Mouse (Mus musculus) embryonic facial prominence, embryonic 11.5 days (tissue): ENCODE data around the gene Alyref2. TPM values are rescaled to one million over a fixed set of nuclear protein-coding genes. Genes with fewer than 3 reads are reported as not detected.

Experiments used
- ATAC-seq: fragments of 200-750 bp; cut with Nextera tagmentation; replicated peaks from 2 replicates; pipeline ENCODE4 v1.8.0; 2017; ENCODE audit warnings: low read depth; ENCODE audit not compliant: insufficient number of reproducible peaks, low FRiP score, low TSS enrichment
- DNase-seq: peaks from one replicate; pipeline ENCODE4 v3.0.0-alpha.2; 2015; ENCODE audit warnings: low spot score
- H3K27ac ChIP-seq: fragments of 300-500 bp; sonication (generic); replicated peaks from 2 replicates; pipeline ENCODE4 v1.5.1; 2014; ENCODE audit warnings: mild to moderate bottlenecking, low read depth, low read length, control low read depth
- H3K27me3 ChIP-seq: fragments of 300-500 bp; sonication (generic); 2 replicates; pipeline ENCODE4 v1.6.1; 2014; ENCODE audit warnings: mild to moderate bottlenecking, low read length, moderate library complexity, mixed read lengths; ENCODE audit not compliant: control insufficient read depth, insufficient read depth
- H3K36me3 ChIP-seq: fragments of 300-500 bp; sonication (generic); replicated peaks from 2 replicates; pipeline ENCODE4 v1.6.1; 2014; ENCODE audit warnings: low read depth, mild to moderate bottlenecking, low read length, moderate library complexity, mixed read lengths; ENCODE audit not compliant: control insufficient read depth, insufficient read depth
- H3K4me1 ChIP-seq: fragments of 300-500 bp; sonication (generic); 2 replicates; pipeline ENCODE4 v1.6.1; 2014; ENCODE audit warnings: low read length, mixed read lengths; ENCODE audit not compliant: control insufficient read depth, insufficient read depth
- H3K4me2 ChIP-seq: fragments of 300-500 bp; sonication (generic); 2 replicates; pipeline ENCODE4 v1.6.1; 2014; ENCODE audit warnings: low read depth, mild to moderate bottlenecking, control low read depth, low read length, moderate library complexity
- H3K4me3 ChIP-seq: fragments of 300-500 bp; sonication (generic); 2 replicates; pipeline ENCODE4 v1.5.1; 2014; ENCODE audit warnings: low read depth, low read length, control low read depth
- H3K9ac ChIP-seq: fragments of 300-500 bp; sonication (generic); replicated peaks from 2 replicates; pipeline ENCODE4 v1.6.1; 2014; ENCODE audit warnings: mild to moderate bottlenecking, control low read depth, low read length
- H3K9me3 ChIP-seq: fragments of 300-500 bp; sonication (generic); replicated peaks from 2 replicates; pipeline ENCODE4 v1.6.1; 2016; ENCODE audit warnings: mild to moderate bottlenecking, low read length, inconsistent platforms, mixed read lengths; ENCODE audit not compliant: control insufficient read depth
- WGBS: fragments of 180-500 bp; shearing (Covaris S2); extraction: QIAGEN DNeasy Blood & Tissue Kit; methylation state at CpG from one replicate; pipeline ENCODE4 v1.1.7; 2014; 5-methylcytosine and 5-hydroxymethylcytosine counted together
- polyA plus RNA-seq: library from polyadenylated mRNA; unstranded; fragments of >200 nt; fragmentation: Nextera tagmentation; extraction: Ambion mirVana; gene quantifications from 2 replicates; pipeline ENCODE4 v1.2.1, GENCODE M21; 2014

Gene Alyref2
- polyA plus RNA-seq, 1 experiment from 2014 or later, result 10.7 TPM

- no peak for ATAC-seq
- Histone ChIP-seq H3K4me2 (no peak overlapping the region), H3K9me3 (no peaks in the 10 kb centered on the region), H3K27ac (no peak overlapping the region), H3K27me3 (no peaks in the 10 kb centered on the region), H3K4me3 (no peak overlapping the region), H3K9ac (no peak overlapping the region), H3K36me3 (no peaks in the 10 kb centered on the region), H3K4me1 (no peaks in the 10 kb centered on the region)
- WGBS, result 66% methylated on average over 2 of the region's 2 CpGs
- no peak for DNase-seq
These were observed 29.6 kb downstream of the Alyref2 start for GRCm38 (mm10) chr1:171532830-171533229.

DNA sequence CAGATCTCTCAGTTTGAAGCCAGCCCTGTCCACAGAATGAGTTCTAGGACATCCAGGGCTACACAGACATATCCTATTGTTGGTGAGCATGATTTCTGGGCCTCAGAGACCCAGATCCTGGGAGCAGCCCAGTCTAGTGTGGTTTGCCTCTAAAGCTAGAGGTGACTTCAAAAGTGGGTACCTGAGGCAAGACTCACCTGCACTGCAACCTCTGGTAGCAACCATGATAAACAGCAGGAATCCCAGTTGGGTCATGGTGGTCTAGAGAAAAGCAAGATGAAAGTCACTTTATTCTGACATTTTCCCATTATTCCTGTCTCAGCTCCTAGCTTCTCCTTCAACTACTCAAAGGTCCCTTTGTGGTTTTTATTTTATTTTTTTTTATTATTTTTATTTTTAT lies 31.3 kb downstream of the Alyref2 start:
- no peak for ATAC-seq
- H3K27me3 ChIP-seq, result no peaks in the 10 kb centered on the region
- H3K4me1 ChIP-seq, result no peaks in the 10 kb centered on the region
- H3K9ac ChIP-seq, result no peak overlapping the region
- H3K9me3 ChIP-seq, result no peaks in the 10 kb centered on the region
- no peak overlapping the region for H3K4me2 ChIP-seq
- no peak overlapping the region for H3K27ac ChIP-seq
- no peak for DNase-seq
- no peak overlapping the region for H3K4me3 ChIP-seq
- no peaks in the 10 kb centered on the region for H3K36me3 ChIP-seq

DNA sequence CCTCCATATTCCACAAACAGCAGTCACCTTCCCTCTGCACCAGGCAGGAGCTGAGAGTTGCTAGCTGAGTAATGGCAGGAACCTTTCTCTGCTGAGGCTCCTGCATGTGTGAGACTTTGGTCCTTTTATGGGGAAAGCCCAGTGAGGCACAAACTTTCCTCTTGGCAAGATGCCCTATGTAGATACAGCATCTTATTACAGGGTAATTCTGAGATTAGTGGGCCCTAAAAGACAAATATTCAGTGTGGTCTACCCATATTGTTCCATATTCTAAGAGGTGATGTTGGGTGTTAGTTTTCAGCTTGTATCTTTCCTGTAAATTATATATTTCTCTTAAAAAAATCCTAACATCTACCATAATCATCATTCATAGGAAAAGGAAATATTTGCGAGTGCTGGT lies 31.9 kb downstream of the Alyref2 start, which contains the start of gene Itln1:
Gene Itln1, minus strand, starts transcription at position 101 of the 400 bp plus-strand sequence.
- WGBS, result 96% methylated on average over 1 of the region's 1 CpGs
- no peak within 1 kb of the TSS for H3K4me3 ChIP-seq
- ATAC-seq (no peak), DNase-seq (no peak)
- no peaks in the 10 kb centered on the region for H3K4me1 ChIP-seq
- no peaks in the 10 kb centered on the region for H3K36me3 ChIP-seq
- H3K4me2 ChIP-seq, result no peak within 1 kb of the TSS
- no peaks in the 10 kb centered on the region for H3K9me3 ChIP-seq
- no peak within 1 kb of the TSS for H3K9ac ChIP-seq
- no peaks in the 10 kb centered on the region for H3K27me3 ChIP-seq
- H3K27ac ChIP-seq, result no peak within 1 kb of the TSS

DNA sequence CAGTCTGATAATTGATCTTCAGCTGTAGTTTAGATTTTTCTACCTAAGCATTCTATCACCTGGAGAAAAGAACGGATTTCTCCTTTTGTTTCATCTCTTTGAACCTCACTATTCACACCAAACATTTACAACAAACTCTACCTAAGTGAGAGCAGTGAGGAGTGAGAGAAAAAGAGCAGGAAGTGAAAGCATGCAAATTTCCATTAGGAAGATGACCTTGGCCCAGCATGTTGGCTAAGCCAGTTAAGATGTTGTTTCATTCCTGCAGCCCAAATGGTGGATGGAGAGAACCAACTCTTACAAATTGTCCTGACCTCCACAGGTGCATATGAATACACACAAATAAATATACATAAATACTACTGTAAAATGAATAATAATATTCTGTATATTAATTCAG lies 37.4 kb downstream of the Alyref2 start:
- WGBS, result 84% methylated on average over 1 of the region's 1 CpGs
- Histone ChIP-seq H3K27me3 (no peaks in the 10 kb centered on the region), H3K4me2 (no peak overlapping the region), H3K9me3 (no peaks in the 10 kb centered on the region), H3K4me1 (no peaks in the 10 kb centered on the region), H3K27ac (no peak overlapping the region), H3K36me3 (no peaks in the 10 kb centered on the region), H3K4me3 (no peak overlapping the region), H3K9ac (no peak overlapping the region)
- ATAC-seq, result no peak
- DNase-seq, result no peak

GRCm38 (mm10) chr1:171551326-171551725 lies 48.0 kb downstream of the Alyref2 start:
- no peaks in the 10 kb centered on the region for H3K27me3 ChIP-seq
- H3K4me1 ChIP-seq, result no peaks in the 10 kb centered on the region
- H3K9me3 ChIP-seq, result no peaks in the 10 kb centered on the region
- H3K4me2 ChIP-seq, result no peak overlapping the region
- H3K27ac ChIP-seq, result no peak overlapping the region
- H3K36me3 ChIP-seq, result no peaks in the 10 kb centered on the region
- DNase-seq (no peak), ATAC-seq (no peak)
- no peak overlapping the region for H3K4me3 ChIP-seq
- 82% methylated on average over 7 of the region's 7 CpGs for WGBS
- H3K9ac ChIP-seq, result no peak overlapping the region

GRCm38 (mm10) chr1:171552230-171552629 lies 49.0 kb downstream of the Alyref2 start:
- ATAC-seq, result no peak
- no peak for DNase-seq
- Histone ChIP-seq H3K36me3 (no peaks in the 10 kb centered on the region), H3K9ac (no peak overlapping the region), H3K4me2 (no peak overlapping the region), H3K4me3 (no peak overlapping the region), H3K4me1 (no peaks in the 10 kb centered on the region), H3K27me3 (no peaks in the 10 kb centered on the region), H3K27ac (no peak overlapping the region), H3K9me3 (no peaks in the 10 kb centered on the region)
- 86% methylated on average over 2 of the region's 2 CpGs for WGBS

DNA sequence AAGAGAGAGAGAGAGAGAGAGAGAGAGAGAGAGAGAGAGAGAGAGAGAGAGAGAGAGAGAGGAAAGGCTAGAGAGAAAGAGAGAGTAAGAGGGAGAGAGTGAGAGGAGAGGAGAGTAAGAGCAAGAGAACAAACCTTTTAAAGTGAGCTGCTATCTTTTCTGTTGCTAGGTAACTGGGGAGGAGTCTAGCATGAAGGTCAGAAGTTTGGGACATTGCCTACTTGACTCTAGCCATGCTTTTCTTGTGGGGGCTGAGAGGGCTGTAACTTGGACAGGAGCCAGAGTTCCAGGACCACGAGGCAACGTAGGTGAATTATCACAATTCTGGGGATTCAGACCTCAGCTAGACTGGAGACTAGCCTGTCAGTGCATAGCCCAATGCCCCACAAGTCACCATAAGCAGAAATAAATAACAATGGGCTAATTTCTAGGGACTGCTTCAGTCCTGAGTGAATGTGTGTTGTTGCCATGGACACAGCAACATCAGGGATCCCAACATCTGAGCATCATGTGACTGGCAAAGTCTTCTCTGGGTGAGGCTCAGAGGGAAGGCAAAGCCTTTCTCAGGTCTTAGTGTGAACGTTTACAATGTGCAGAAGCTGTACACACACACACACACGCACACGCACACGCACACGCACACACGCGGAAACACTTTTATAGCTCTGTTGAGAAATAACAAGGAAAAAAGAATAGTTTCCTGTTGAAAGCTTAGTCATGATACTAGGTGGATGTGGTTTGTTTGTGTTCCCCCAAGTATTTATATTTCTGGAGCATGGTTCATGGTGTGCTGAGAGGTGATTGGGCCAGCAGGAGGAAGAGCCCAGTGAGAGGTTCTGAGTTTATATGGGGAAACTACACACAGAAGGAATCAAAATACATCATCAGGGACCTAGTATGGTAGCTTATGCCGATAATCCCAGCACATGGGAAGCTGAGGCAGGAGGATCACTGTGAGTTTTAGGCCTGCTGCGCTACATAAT lies 50.4 kb downstream of the Alyref2 start:
- Histone ChIP-seq H3K36me3 (no peaks in the 10 kb centered on the region), H3K27me3 (no peaks in the 10 kb centered on the region), H3K4me1 (no peaks in the 10 kb centered on the region), H3K4me2 (no peak overlapping the region), H3K4me3 (no peak overlapping the region), H3K27ac (no peak overlapping the region), H3K9ac (no peak overlapping the region), H3K9me3 (no peaks in the 10 kb centered on the region)
- ATAC-seq (no peak), DNase-seq (no peak)
- WGBS, result 85% methylated on average over 11 of the region's 11 CpGs
